Mouse (Mus musculus) cortical plate, adult 2 months (tissue): ENCODE data around the gene Anxa5. TPM values are rescaled to one million over a fixed set of nuclear protein-coding genes. Genes with fewer than 3 reads are reported as not detected.
A peak's percentile ranks its signal among the peaks of the same experiment; 100 is the strongest.

Source experiments
- H3K27ac ChIP-seq: fragments of 200-500 bp; 2 replicates; pipeline ENCODE4 v1.5.1; 2012; ENCODE audit warnings: low read length, control low read depth, inconsistent platforms; ENCODE audit not compliant: insufficient read depth
- H3K4me1 ChIP-seq: fragments of 200-500 bp; 2 replicates; pipeline ENCODE4 v1.6.1; 2011; ENCODE audit warnings: low read length; ENCODE audit not compliant: control insufficient read depth, insufficient read depth
- H3K4me3 ChIP-seq: fragments of 200-500 bp; 2 replicates; pipeline ENCODE4 v1.5.1; 2011; ENCODE audit warnings: mild to moderate bottlenecking, low read length, control low read depth; ENCODE audit not compliant: insufficient read depth
- CTCF ChIP-seq: fragments of 200-500 bp; IDR thresholded peaks from 2 replicates; pipeline ENCODE4 v1.5.1; 2011; ENCODE audit warnings: mild to moderate bottlenecking, control low read depth, low read length; ENCODE audit not compliant: insufficient read depth; ENCODE audit errors: extremely low read depth
- POLR2A ChIP-seq: fragments of 200-500 bp; IDR thresholded peaks from 2 replicates; pipeline ENCODE4 v1.6.1; 2011; ENCODE audit warnings: mild to moderate bottlenecking, low read length, control low read depth; ENCODE audit not compliant: insufficient read depth; ENCODE audit errors: extremely low read depth
- polyA plus RNA-seq: library from polyadenylated mRNA; depleted of rRNA; stranded (reverse); fragments of >200 nt; gene quantifications from 2 replicates; pipeline ENCODE4 v1.2.3, GENCODE M21; 2012

Anxa5 gene
- polyA plus RNA-seq, 1 experiment: 118 TPM

DNA sequence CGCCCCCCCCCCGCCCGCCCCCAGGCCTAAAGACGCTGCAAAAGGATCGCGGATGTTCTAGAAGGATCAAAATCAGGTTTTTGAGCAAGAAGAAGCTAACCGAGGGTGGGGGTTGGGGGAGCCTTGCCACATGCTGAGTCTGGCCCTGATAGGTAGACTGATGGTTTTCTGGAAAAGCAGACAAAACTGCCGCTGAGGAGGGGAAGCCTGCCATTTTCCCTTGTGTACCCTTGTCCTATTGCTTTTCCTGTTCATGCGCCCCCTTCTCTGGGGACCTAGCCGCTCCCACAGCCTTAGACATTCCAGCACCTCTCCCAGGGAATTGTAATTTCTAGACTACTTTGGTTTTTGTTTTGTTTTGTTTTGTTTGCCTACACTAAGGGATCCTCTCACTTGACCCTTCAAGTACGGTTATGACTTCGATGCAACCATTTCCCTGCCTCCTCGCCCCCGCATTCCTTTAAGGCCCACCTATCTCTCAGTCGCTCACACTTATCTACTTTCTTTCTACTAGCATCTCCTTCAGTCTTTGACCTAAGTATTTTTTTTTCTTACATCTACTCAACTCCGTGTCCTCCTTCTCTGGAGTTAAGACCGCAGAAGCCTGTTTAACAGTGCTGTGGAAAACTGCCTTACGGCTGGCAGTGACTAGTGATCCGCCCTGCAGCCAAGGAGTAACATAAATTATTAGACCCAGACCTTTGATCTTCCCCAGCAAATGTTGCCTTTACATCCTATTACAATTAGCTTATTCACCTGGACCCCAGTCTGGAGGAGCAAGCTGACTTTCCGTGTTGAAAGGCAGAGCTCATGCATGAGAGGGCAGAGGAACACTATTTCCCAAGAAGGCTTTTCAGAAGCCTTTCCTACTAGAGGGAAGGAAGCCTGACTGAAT is 814 bp upstream of the Anxa5 start:
- TF ChIP-seq CTCF (no peak), POLR2A (no peak)
- peaks cover 2% of the 10 kb centered on the region; the same call in 1 of the 2 replicates for H3K4me1 ChIP-seq
- peak overlapping the region; percentile 66; the same call in 1 of the 2 replicates for H3K4me3 ChIP-seq
- no peak overlapping the region for H3K27ac ChIP-seq

DNA sequence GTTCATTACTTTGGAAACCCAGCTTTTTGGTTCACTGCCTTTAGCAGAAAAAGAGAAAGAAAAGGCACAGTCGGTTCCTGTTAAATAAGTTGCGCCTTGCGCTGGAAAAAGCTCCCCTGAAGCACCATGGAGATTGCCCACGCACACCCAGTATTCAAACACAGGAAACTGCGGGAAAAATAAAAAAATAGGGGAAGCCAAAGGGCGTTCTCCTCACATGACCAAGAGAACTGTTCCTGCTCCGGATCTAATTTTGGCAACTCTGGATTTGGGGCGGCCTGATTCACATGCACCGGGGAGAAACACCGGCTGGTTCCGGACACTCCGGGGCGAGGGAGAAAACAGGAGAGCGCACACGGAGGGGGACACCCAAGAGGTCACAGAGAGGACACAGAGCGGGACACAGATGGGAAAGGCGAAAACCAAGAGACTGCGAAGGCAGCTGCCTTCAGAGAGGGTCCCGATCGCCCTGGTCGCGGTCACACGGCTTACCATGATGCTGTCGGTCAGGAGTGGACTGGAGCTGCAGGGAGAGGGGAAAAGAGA is 683 bp downstream of the Anxa5 start:
- TF ChIP-seq POLR2A: no peak
- no peak for TF ChIP-seq CTCF
- Histone ChIP-seq H3K4me3 (peak overlapping the region; percentile 66), H3K27ac (peak overlapping the region; percentile 86), H3K4me1 (peaks cover 2% of the 10 kb centered on the region; the same call in 1 of the 2 replicates)

- H3K4me3 ChIP-seq: peak overlapping the region; percentile 66; the same call in 1 of the 2 replicates
- H3K4me1 ChIP-seq: peaks cover 2% of the 10 kb centered on the region; the same call in 1 of the 2 replicates
- TF ChIP-seq CTCF (no peak), POLR2A (no peak)
- no peak overlapping the region; the same call in 1 of the 2 replicates for H3K27ac ChIP-seq
Measured at GRCm38 (mm10) chr3:36474421-36474820, 1.3 kb downstream of the Anxa5 start.

DNA sequence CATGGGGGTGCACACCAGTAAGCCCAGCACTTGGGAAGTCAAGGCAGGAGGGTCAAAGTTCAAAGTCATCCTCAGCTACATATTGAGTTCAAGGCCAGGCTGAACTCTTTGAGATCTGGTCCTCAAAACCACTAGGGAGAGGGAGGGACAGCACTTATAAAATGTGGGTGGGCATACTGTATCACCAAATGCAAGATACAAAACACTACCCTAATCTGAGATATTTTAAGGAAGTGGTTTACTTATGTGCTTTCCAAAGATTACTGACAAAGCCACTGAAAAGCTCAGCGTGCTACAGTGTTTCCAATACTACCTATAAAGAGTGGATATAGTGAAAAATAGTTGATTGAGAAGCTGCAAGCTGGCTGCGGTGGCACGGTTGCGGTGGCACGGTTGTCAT is 2.5 kb downstream of the Anxa5 start:
- H3K4me1 ChIP-seq: no peaks in the 10 kb centered on the region
- no peak for TF ChIP-seq CTCF
- TF ChIP-seq POLR2A: no peak
- H3K4me3 ChIP-seq: no peak overlapping the region
- no peak overlapping the region for H3K27ac ChIP-seq

- Histone ChIP-seq H3K4me3 (no peak overlapping the region), H3K4me1 (no peaks in the 10 kb centered on the region), H3K27ac (no peak overlapping the region)
- no peak for TF ChIP-seq POLR2A
- no peak for TF ChIP-seq CTCF
Measured at GRCm38 (mm10) chr3:36471856-36472255, 3.8 kb downstream of the Anxa5 start.

DNA sequence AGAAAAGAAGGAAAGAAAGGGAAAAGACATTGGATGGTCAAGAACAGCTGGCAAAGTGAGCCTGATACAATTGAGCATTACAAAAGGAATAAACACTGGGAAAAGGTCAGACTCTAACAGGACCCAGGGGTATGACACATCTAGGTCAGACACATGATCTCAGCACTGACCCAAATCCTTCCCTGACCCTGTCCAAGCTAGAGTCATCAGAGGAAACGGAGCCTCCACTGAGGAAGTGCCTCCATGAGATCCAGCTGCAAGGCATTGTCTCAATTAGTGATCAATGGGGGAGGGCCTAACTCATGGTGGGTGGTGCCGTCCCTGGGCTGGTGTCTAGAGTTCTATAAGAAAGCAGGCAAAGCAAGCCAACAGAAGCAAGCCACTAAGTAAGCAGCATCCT is 6.8 kb downstream of the Anxa5 start:
- H3K4me3 ChIP-seq: no peak overlapping the region
- no peaks in the 10 kb centered on the region for H3K4me1 ChIP-seq
- H3K27ac ChIP-seq: no peak overlapping the region
- TF ChIP-seq CTCF (no peak), POLR2A (no peak)

DNA sequence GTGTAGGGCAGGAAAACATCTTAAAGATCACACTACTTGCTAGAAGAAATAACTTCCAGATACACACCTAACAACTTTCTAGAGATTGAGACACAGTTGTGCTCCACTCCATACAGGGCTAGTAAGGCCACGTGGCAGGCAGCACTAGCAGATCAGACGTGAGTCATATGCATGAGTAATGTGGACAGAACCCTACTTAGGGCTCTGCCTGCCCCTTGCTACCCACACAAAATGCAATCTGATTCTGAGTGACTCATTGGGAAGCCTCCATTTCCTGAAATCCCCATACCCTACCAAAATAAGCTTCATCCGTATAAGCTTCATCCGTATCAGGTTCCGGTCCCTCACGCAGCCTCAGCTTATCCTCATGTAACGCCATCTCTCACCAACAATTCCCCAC is 8.1 kb downstream of the Anxa5 start:
- no peak overlapping the region for H3K27ac ChIP-seq
- TF ChIP-seq CTCF (no peak), POLR2A (no peak)

GRCm38 (mm10) chr3:36465538-36465937 is 10.2 kb downstream of the Anxa5 start:
- Histone ChIP-seq H3K4me1 (no peaks in the 10 kb centered on the region), H3K27ac (no peak overlapping the region), H3K4me3 (no peak overlapping the region)
- no peak for TF ChIP-seq CTCF

More for the DNA sequence above, 8.1 kb downstream of the Anxa5 start:
- Histone ChIP-seq H3K4me3 (no peak overlapping the region), H3K4me1 (no peaks in the 10 kb centered on the region)

GRCm38 (mm10) chr3:36462348-36462747 is 13.3 kb downstream of the Anxa5 start:
- H3K27ac ChIP-seq: no peak overlapping the region
- H3K4me1 ChIP-seq: peaks cover 3% of the 10 kb centered on the region
- H3K4me3 ChIP-seq: no peak overlapping the region
- TF ChIP-seq CTCF (no peak), POLR2A (no peak)

GRCm38 (mm10) chr3:36461819-36462218 is 13.9 kb downstream of the Anxa5 start:
- peaks cover 3% of the 10 kb centered on the region for H3K4me1 ChIP-seq
- H3K4me3 ChIP-seq: no peak overlapping the region
- H3K27ac ChIP-seq: no peak overlapping the region
- no peak for TF ChIP-seq POLR2A
- no peak for TF ChIP-seq CTCF

DNA sequence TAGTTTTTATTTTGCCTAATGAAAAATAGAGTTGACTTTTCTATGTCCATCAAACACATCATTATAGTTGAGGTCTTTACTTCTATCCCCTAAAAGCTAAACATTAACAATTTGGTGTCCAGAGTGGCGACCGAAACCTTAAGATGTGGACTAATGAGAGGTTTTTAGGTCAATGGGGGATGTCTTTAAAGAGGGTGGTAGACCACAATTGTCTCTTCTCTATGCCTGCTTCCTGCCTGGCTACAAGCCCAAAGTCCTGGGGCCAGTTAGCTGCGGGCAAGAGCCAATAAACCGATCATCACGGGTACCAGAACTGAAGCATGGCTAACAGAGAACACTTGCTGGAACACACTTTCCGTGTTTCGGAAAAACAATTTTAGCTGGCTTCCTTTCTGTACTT is 15.0 kb downstream of the Anxa5 start:
- no peak overlapping the region for H3K4me3 ChIP-seq
- H3K4me1 ChIP-seq: peaks cover 5% of the 10 kb centered on the region
- H3K27ac ChIP-seq: no peak overlapping the region
- no peak for TF ChIP-seq CTCF
- TF ChIP-seq POLR2A: no peak
